Mouse (Mus musculus): Measurements from ENCODE around the gene Gm3012. TPM values are rescaled to one million over a fixed set of nuclear protein-coding genes. Genes with fewer than 3 reads are reported as not detected.

Gm3012 gene
- polyA plus RNA-seq (2012; rRNA removed) = not detected in 2 replicates

DNA sequence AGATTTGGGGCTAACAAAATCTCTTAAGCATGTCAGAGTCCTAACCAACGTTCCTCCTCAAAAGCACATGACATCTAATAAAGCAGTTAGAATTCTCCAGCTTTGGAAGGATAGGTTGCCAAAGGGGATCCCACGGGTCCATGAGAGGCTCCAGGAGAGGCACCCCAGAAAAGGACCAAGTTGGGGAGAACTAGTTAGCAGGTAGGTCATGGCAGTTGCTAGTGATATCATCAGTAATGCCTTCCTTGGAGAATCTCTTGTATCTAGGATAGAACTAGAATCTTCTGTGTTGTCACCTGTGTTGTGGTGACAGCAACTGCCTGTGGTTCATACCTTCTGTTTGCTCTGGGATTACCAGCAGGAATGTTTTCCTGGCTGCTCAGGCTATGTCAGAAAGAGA is at the start of gene Gm3012:
Gene Gm3012, plus strand, starts transcription at position 301 of the 400 bp plus-strand sequence.

DNA sequence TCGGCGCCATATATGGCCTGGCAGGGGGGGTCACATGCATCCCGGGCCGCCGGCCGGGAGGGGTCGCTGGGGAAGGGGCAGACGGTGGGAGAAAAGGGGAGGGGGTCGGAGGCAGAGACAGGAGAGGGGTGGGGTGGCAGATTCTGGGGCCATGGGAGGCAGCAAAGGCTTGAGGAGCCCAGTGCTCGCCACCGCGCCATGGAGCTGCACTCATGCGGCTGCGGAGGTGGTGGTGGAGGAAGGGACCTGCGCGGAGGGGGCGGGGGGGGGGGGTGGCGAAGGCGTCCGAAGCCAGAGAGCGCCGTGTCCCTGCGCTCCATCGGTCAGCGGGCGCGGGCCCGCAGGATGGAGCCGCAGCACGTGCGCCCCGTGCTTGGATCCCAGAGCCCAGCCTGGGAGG is 17.4 kb downstream of the Gm3012 start, which contains the start of gene Gm3020:
Gene Gm3020, plus strand, starts transcription at position 301 of the 400 bp plus-strand sequence.

DNA sequence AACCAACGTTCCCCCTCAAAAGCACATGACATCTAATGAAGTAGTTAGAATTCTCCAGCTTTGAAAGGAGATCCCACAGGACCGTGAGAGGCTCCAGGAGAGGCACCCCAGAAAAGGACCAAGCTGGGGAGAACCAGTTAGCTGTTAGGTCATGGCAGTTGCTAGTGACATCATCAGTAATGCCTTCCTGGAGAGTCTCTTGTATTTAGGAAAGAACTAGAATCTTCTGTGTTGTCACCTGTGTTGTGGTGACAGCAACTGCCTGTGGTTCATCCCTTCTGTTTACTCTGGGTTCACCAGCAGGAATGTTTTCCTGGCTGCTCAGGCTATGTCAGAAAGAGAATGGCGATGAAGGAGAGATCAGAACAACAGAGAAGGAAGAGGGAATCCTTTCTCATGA is 54.2 kb downstream of the Gm3012 start, which contains the start of gene Gm3043:
Gene Gm3043, plus strand, starts transcription at position 301 of the 400 bp plus-strand sequence.

Other genes with a start within 250 kb of the Gm3012 start
- gene Gm10413, start 239.4 kb upstream of the Gm3012 start, polyA plus RNA-seq (2012; rRNA removed) = not detected in 2 replicates
- gene Gm10409, start 221.9 kb upstream of the Gm3012 start, polyA plus RNA-seq (2012; rRNA removed) = 11.6 and 11.7 TPM in 2 replicates
- 15.6 and 16.7 TPM in 2 replicates for gene Gm3005, start 206.4 kb upstream of the Gm3012 start, polyA plus RNA-seq (2012; rRNA removed)
- not detected in 2 replicates for gene Gm10408, start 185.1 kb upstream of the Gm3012 start, polyA plus RNA-seq (2012; rRNA removed)
- gene Gm3020, start 17.5 kb downstream of the Gm3012 start, polyA plus RNA-seq (2012; rRNA removed) = 11.7 and 11.8 TPM in 2 replicates
- not detected in 2 replicates for gene Gm3043, start 54.3 kb downstream of the Gm3012 start, polyA plus RNA-seq (2012; rRNA removed)
- gene Gm3002, start 175.6 kb downstream of the Gm3012 start, polyA plus RNA-seq (2012; rRNA removed) = 14.2 and 16.5 TPM in 2 replicates
- not detected in 2 replicates for gene Gm3033, start 211.7 kb downstream of the Gm3012 start, polyA plus RNA-seq (2012; rRNA removed)
- 0.05 and 0.06 TPM in 2 replicates for gene Gm2916, start 249.7 kb downstream of the Gm3012 start, polyA plus RNA-seq (2012; rRNA removed)